Comparison of ENCODE assay signal across 8 mouse cellular contexts in the genomic region with DNA sequence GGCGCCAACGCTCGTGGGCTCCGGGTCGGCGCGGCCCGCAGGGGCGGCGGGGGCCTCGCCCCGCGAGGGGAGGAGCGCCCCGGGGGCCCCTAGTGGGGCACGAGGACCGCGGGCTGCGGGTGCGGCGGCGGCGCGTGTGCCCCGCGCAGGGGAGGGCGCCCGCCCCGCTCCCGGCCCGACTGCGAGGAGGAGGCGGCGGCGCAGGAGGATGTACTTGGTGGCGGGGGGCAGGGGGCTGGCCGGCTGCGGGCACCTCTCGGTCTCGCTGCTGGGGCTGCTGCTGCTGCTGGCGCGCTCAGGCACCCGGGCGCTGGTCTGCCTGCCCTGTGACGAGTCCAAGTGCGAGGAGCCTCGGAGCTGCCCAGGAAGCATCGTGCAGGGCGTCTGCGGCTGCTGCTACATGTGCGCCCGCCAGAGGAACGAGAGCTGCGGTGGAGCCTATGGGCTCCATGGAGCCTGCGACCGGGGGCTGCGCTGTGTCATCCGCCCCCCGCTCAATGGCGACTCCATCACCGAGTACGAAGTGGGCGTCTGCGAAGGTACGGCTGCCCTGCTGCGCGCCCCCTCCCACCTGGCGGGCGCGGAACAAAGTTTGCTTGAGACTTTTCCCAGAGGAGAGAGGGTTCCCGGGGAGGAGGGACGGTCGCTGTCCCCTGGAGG. TPM values are rescaled to one million over a fixed set of nuclear protein-coding genes. Genes with fewer than 3 reads are reported as not detected.
DNase-seq lines count a peak whose midpoint lies in the region; ATAC-seq and TF ChIP-seq lines count a peak whose summit lies in the region.

No protein-coding gene starts in this region.

- peak overlapping the region; percentile 92 for H3K9ac ChIP-seq in limb, embryonic 13.5 days
- H3K9ac ChIP-seq in midbrain, embryonic 12.5 days (replicated peaks), result peak overlapping the region; percentile 91

- H3K9me3 ChIP-seq in limb, embryonic 13.5 days, result no peaks in the 10 kb centered on the region
- H3K9me3 ChIP-seq in midbrain, embryonic 12.5 days, result no peaks in the 10 kb centered on the region

- peak overlapping the region; percentile 98 for H3K4me2 ChIP-seq in limb, embryonic 13.5 days (replicated peaks)
- H3K4me2 ChIP-seq in midbrain, embryonic 12.5 days (replicated peaks), result peak overlapping the region; percentile 95

- intact Hi-C loops in gastrocnemius, adult 2 months (cut with DNase I), result loop anchor here (1.0 to 2.0 kb wide), 2 partner anchors 92 to 251 kb away; no protein-coding TSS in a partner anchor

- H3K27me3 ChIP-seq in limb, embryonic 13.5 days, result peaks cover 7% of the 10 kb centered on the region; the same call in 1 of the 2 replicates
- H3K27me3 ChIP-seq in midbrain, embryonic 12.5 days, result 0 out of 2 replicates have a peak, but pooled peaks cover 3% of the 10 kb centered on the region

- no peaks in the 10 kb centered on the region for H3K36me3 ChIP-seq in limb, embryonic 13.5 days
- no peaks in the 10 kb centered on the region for H3K36me3 ChIP-seq in midbrain, embryonic 12.5 days

- H3K27ac ChIP-seq in gastrocnemius, adult 2 months, result peak overlapping the region; percentile 99
- H3K27ac ChIP-seq in limb, embryonic 13.5 days, result peak overlapping the region; percentile 98
- H3K27ac ChIP-seq in midbrain, embryonic 12.5 days (replicated peaks), result peak overlapping the region; percentile 91

- peak; percentile 48 for ATAC-seq in limb, embryonic 13.5 days (ENCODE audit: low FRiP score, low read depth)
- ATAC-seq in midbrain, embryonic 12.5 days (ENCODE audit: low FRiP score, low read depth), result peak; percentile 59

- peaks cover 46% of the 10 kb centered on the region for H3K4me1 ChIP-seq in limb, embryonic 13.5 days
- peaks cover 30% of the 10 kb centered on the region for H3K4me1 ChIP-seq in midbrain, embryonic 12.5 days

- peak; percentile 70 for DNase-seq in gastrocnemius, adult 2 months
- no peak for DNase-seq in gastrocnemius, adult 18-20 months (ENCODE audit: low spot score)
- peak; percentile 45 for DNase-seq in cerebellum, adult 9-10 months
- DNase-seq in frontal cortex, postnatal 36 days (ENCODE audit: low spot score in 2 of 2), result peak; percentile 45 to 55
- peak; percentile 64 for DNase-seq in induced T-regulatory cell, adult 2 months (ENCODE audit: low read depth)
- DNase-seq in spleen, postnatal 10 days (ENCODE audit: low spot score in 2 of 2), result peak; percentile 16 to 41

- H3K4me3 ChIP-seq in gastrocnemius, adult 2 months, result peak overlapping the region; percentile 97
- H3K4me3 ChIP-seq in limb, embryonic 13.5 days, result peak overlapping the region; percentile 90
- peak overlapping the region; percentile 95 for H3K4me3 ChIP-seq in midbrain, embryonic 12.5 days

- WGBS in limb, embryonic 13.5 days, result under 1% methylated on average over 56 of the region's 73 CpGs
- WGBS in midbrain, embryonic 12.5 days, result under 1% methylated on average over 54 of the region's 73 CpGs

- no peak for TF ChIP-seq CTCF in gastrocnemius, adult 2 months (IDR thresholded peaks at IDR 0.05)

RNA-seq across cellular contexts. Expression of gene Crim1, which starts 0.6 kb away (rescaled TPM):
- total RNA-seq in gastrocnemius, adult 2 months (2021), result 10 to 100 TPM; 37.5 to 46.3 TPM
- total RNA-seq in gastrocnemius, adult 18-20 months (2021), result 10 to 100 TPM; 53.6 to 74.0 TPM
- polyA plus RNA-seq in limb, embryonic 13.5 days (2015; fragmentation: Nextera tagmentation; extraction: Ambion mirVana), result 7.0 and 7.4 TPM in 2 replicates
- 6.2 and 6.3 TPM in 2 replicates for polyA plus RNA-seq in midbrain, embryonic 12.5 days (2016; fragmentation: Nextera tagmentation; extraction: Ambion mirVana)
